Mouse (Mus musculus): ENCODE measurements around the gene Ednra. TPM values are rescaled to one million over a fixed set of nuclear protein-coding genes. Genes with fewer than 3 reads are reported as not detected.

The Ednra gene
- total RNA-seq, 2 experiments from 2014 or later: 57.7 to 70.6 TPM

DNA sequence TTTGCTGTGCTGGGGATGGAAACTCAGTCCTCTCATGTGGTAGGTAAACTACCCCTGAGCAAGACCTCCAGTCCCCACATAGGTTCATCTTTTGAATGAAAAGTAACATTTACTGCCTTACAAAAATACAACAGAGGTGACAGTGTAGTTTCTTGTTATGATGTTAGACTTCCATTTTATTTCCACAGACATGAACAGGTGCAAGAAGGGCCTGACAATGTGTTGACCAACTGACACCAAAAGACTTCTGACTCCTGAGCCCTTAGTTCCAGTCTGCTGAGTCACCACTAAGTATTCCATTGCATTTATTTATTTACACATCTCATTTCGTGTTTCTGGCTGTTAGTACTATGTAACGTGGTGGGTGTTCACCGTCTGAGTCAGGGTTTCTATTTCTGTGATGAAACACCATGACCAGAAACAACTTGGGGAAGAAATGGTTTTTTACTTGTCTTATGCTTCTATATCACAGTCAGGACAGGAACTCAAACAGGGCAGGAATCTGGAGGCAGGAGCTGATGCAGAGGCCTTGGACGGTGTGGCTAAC, 64.7 kb downstream of the Ednra start:
- no peak for DNase-seq
- intact Hi-C loops (cut with DNase I): no loop called here

DNA sequence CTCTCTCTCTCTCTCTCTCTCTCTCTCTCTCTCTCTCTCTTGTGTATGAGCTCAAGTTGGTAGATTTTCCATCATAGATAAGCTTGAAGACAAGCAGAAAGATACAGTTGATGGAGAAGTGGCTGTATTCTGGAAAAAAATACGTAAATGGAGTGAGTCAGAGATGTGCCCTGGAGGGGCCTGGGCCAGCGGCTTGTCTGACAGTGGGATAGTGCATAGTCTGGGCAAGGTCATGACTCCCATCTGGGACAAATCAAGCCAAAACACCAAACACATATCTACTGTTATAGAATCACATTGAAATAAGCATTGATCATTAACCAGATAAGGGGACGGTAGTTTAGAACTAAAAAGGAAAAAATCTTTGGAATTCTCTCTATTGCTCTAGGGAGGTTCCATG, 65.9 kb downstream of the Ednra start:
- no peak for DNase-seq
- intact Hi-C loops (cut with DNase I): no loop called here

DNA sequence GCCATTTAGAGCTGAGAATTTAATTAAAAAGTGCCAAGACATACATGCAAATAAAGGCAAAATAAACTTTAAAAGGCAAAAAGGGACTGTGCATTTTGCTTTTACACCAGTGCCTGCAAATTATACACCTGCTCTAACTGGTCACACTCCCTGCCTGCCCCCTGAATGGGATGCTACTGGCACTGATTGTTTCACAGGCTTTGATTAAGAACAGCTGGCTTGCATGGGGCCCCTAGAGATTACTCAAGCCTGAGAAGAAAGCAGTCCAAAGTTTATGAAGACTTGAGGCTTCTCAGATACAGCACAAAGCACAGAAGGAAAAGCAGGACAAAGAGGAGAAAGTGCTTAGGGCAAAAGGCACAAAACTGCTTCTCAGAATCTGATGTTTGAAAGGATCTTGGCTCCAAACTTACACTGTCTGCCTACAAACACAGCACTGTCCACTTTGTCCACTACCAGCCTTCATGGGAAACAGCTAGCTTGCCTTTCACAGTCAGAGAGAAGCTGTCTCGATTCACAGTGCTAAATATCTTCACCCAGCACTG, 73.5 kb downstream of the Ednra start:
- DNase-seq: peak; percentile 14 to 27
- intact Hi-C loops (cut with DNase I): no loop called here

DNA sequence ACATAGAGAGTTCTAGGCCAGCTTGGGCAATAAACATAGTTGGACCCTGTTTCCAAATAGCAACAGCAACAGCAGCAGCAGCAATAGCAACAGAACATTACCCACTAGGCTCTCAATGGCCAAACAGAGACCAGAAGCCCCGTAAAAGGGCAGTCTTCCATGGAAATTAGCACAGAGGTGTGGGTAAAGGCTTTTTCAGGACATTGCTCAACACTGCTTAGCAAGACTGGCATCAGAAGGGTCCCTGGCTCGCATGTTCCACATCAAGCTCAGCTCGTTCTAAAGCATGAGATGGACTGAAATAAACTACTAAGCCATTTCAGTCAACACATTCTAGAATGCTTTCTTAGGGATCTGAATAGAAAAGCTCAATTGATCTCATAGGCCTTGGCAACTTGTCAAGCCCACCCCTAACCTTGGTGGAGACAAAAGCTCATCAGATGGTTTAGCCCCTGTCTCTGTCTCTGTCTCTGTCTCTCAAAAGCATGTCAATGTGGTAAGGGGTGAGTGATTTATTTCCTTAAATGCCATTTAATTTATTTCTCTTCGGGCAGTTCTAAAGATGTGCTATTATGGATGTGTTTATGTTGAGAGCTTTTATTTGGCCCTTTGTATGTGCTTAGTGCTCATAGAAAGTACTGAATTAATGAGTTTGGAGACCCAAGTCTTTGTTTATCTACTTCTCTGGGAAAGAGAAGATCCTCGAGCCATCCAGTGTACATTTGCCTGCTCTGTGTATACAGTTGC, 84.0 kb downstream of the Ednra start:
- intact Hi-C loops (cut with DNase I): no loop called here
- DNase-seq: no peak

DNA sequence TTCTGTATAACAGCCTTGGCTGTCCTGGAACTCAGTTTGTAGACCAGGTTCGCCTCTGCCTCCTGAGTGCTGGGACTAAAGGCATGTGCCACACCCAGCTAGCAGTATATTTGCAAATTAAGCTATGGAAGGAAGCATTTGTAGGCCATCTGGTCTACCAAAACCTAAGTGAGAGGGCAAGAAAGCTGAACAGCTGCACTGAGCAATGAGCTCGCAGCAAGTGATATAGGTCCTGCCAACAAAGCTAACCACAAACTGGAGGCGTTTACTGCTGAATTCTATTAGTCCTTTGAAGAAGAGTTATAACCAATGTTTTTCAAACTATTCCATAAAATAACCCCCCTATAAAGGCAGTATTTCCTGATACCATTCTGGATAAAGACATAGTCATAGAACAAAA, 86.7 kb downstream of the Ednra start:
- intact Hi-C loops (cut with DNase I): no loop called here
- DNase-seq: no peak

DNA sequence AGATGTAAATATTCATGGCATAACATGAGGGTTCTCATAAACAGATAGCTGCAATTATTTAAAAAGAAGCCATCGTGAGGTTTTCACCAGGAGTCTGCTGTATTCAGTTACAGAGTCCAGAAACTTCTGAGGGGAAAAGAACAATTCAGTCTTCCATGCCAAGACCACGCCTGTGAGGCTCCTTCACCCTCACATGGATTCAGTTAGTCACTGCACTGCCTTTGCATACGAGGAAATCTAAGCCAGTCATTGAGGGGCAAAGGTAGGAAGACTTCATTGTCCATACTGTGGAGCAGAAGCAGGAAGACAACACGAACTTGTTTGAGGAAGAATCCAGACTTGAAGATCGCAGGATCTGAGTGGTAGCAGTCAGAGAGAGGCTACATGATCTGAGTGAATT, 90.2 kb downstream of the Ednra start:
- no peak for DNase-seq
- intact Hi-C loops (cut with DNase I): loop anchor here (5.0 kb wide), 3 partner anchors 303 to 568 kb away; no protein-coding TSS in a partner anchor

DNA sequence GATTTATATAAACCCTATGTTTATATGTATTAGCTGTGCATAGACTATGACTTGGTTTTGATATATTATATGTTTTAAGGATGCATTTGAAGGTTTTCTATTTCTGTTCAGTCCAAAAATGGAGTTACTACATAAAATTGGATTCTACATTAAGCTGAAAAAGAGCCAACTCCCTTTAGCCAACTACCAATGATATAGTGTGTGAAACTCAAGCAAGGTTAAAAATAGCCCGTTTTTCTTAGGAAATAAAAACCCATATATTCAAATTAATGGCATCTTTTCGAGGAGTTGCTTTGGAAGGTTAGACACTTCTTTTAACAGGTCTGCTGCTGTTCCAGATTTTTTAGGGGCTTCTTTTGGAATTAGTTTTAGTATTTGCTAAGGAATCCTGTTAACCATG, 91.1 kb downstream of the Ednra start:
- no peak for DNase-seq
- intact Hi-C loops (cut with DNase I): loop anchor here (5.0 kb wide), 3 partner anchors 304 to 569 kb away; no protein-coding TSS in a partner anchor

DNA sequence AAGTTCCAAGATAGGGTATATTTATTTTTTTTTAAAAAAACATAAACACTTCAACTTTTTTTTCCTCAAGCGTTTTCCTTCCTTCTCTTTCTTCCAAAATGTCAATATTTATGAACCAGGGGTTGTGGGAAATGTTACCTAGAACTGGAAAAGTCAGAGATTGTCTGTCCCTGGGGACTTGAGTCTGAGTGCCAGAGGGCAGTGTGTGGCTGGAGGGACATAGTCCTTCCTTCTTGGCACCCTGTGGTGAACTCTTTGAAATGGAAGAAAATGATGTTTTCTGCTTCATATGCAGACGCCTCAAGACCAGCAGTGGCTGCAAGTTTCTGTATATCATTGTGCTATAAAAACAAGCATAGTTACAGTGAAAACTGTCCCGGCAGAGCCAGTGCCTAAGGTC, 93.6 kb downstream of the Ednra start:
- intact Hi-C loops (cut with DNase I): loop anchor here (1.0 to 5.0 kb wide), 5 partner anchors 94 to 572 kb away; partner anchors contain the start of gene Ednra
- DNase-seq: peak in 1 of 2 experiments; percentile 7

DNA sequence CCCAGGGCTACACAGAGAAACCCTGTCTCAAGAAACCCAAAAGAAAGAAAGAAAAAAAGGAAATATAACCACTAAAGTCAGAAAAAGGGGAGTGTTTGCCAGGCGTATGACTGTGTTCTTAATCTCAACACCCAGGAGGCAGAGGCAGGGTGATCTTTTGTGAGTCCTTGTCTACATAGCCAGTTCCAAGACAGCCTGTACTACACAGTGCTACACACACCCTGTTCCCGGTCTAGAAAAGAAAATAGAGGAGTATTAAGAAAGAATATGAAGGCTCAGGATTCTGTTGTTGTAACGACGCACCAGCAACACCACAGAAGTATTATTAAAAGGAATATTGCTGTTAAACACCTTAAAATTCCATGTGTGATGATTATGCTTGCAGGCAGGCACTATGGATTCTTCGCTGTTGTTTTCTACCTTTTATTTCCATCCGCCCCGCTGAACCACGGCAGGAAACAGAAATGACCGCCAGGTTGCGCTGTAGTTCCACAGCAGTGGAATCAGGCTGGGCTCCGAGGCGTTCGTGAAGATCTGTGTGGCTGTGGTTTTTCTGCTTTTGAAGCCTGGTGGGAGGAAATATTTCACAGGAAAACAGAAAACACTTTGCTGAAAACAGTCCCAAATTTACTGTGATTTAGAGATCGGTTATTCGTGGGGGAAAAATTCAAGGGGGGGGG, 94.3 kb downstream of the Ednra start:
- intact Hi-C loops (cut with DNase I): loop anchor here (1.0 to 10.0 kb wide), 6 partner anchors 95 to 572 kb away; partner anchors contain the start of gene Ednra
- peak; percentile 86 to 92 for DNase-seq

DNA sequence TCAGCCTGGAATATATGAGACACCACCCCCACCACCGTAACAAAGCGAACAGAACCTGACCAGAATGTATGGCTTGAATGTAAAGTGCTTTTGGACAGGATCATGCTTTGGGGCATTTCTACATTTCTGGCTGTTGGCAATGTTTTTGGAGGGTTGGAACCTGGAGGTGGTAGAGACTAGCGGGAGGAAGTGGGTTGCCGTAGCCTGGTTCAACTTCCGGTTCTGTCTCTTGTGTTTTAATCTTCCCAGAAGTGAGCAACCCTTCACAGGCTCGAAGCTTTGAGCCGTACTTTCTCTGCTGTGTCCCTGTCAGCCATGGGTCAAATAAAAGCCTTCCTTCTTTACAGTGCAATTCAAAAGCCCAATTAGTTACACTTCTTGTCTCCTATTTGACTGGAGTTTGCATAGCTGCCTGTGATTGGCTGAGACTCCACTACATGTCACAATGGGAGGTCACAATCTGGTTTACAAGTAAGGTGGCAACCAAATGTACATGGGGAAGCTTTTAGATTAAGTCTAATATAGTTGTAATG, 100.5 kb downstream of the Ednra start:
- intact Hi-C loops (cut with DNase I): loop anchor here (10.0 kb wide), 1 partner anchor 501 kb away; no protein-coding TSS in a partner anchor
- no peak for DNase-seq

DNA sequence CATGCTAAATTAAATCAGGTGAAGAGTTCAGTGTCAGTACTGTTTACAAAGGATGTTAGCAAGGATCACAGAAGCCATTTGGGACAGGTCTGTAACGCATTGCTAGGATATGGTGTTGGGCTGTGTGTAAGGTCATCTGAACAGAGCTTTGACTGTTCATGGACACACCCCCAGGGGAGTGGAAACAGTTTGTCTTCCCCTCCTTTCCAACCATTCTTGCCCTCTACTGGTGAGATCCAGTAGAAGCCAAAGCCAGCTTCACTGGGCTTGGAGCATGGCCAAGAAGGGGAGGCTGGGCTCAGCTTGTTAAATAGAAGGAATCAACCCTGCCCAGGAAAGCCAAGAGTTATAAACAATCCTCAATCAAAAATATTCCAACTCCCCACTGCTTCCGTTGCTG, 106.3 kb downstream of the Ednra start:
- DNase-seq: peak; percentile 58 to 76
- intact Hi-C loops (cut with DNase I): no loop called here

Other genes with a start within 250 kb of the Ednra start
- gene Arhgap10, start 206.5 kb downstream of the Ednra start, total RNA-seq (2021): 10 to 100 TPM; 54.5 to 54.6 TPM
- 10 to 100 TPM; 15.6 to 16.0 TPM for gene Prmt9, start 175.1 kb downstream of the Ednra start, total RNA-seq (2021)
- gene Tmem184c, start 113.8 kb downstream of the Ednra start, total RNA-seq (2021): 10 to 100 TPM; 16.1 to 20.3 TPM

Measured in heart, postnatal 10 days (tissue).